Mouse (Mus musculus) thymus, postnatal 4 days (tissue): ENCODE results near the gene Celf2.

Source experiments
- DNase-seq: peaks from one replicate; pipeline ENCODE4 v3.0.0; 2021

Celf2 gene

DNA sequence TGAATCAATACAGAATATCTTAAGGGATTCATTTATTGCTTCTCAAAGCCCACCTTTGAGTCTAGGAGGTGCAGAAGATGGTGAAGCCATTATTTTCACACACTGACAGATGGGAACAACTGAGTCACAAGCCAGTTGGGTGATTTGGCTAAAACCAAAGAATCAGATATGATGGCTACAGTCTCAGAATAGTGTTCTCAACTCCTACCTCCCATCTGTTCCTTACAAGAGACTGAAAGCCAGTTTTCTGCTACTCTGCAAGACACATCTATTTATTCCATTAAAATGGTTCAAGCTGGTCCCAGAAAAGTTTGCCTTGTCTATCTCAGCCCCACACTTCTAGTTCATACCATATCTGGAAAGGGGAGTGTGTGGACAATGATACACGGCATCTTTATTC, 253.3 kb downstream of the Celf2 start:
- DNase-seq: no peak

GRCm38 (mm10) chr2:7255386-7255785, 254.0 kb downstream of the Celf2 start:
- DNase-seq: no peak

DNA sequence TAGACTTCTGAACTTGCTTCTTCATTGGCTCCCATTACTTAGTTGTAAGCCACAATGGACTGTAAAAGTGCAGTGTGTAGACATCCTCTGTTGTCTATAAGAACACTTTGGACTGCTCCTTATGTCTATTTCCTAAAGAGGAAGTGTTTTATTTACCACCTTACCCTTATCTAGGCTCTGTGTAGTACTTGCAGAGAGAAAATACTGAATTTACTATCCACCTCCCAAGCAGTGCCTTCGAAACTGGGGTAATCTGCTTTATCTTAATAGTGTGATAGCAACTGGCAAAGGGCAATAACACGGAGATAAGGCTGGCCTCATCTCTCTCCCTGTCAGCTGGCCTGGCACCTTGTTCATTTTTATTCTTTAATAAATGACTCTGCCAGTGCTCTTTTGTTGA, 259.0 kb downstream of the Celf2 start:
- no peak for DNase-seq

- no peak for DNase-seq
Observed at GRCm38 (mm10) chr2:7249002-7249401, 260.4 kb downstream of the Celf2 start.

DNA sequence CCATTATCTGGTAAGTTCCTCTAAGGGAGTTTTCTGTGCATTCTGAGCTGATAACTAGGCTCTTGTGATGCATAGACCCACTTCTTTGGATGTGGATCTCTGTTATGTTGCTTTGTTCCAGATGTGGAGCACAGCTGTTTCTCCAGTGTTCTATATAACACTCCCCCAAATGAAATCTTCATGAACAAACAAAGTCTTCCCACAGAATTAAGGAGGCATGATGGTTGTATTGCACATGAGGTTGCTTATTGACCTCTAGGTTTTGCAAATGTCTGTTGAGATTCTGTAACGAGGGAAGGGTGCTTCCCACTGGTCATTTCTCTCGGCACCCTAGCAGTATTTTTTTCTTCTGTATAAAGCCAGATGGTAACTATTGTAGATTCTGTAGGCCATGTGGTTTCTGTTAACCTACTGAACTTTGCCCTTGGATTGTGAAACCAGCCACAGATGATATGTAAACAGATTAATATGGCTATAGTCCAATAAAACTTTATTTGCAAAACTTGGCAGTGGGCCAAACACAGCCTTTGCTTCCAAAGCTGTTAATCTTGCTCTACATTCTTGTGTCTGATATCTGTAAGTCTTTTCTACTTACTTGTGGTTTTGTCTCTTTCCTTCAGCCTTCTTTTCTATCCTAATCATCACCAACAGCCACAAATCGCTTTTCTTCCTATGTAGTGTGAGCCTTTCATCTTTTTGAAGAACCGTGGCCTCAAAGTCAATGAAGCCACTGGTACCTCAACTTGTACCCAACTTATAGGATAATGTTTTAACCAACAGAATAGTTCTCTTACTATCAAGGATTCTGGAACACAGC, 263.2 kb downstream of the Celf2 start:
- DNase-seq: no peak

- DNase-seq: no peak
Observed at GRCm38 (mm10) chr2:7242139-7242538, 267.2 kb downstream of the Celf2 start.

- DNase-seq: no peak
Observed at GRCm38 (mm10) chr2:7241523-7241941, 267.8 kb downstream of the Celf2 start.

DNA sequence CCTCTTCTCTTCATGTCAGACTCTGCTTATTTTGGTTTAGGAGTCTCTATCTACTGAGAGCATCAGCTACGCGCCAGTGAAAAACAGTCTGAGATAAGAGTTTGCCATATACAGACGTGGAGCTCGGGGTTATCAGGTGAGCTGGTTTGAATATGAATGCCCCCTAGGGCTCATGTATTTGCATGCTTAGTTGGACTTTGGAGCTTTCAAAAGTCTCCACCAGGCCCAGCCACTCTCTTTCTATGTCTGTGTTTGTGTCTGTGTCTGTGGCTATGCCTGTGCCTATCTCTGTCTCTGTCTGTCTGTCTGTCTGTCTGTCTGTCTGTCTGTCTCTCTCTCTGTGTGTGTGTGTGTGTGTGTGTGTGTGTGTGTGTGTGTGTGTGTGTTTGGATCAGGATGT, 272.1 kb downstream of the Celf2 start:
- no peak for DNase-seq

DNA sequence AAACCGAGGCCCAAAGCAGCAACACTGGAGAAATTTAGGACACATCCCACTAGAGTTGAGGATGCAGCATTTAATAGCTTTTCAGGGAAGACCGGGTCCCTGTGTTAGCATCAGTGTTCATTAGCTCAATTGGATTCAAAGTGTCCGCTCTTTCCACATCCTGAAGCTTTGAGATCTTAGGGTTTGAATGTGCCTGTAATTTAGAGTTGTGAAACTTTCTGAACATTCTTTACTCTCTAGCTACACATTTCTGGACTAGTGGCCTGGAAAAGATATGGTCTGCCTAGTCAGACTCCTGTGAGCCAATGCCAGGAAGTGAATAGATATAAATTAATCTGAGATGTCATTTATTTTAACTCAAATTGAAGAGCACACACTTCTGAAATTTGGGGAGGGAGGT, 272.9 kb downstream of the Celf2 start:
- no peak for DNase-seq

- DNase-seq: no peak
Observed at GRCm38 (mm10) chr2:7235059-7235741, 274.2 kb downstream of the Celf2 start.

DNA sequence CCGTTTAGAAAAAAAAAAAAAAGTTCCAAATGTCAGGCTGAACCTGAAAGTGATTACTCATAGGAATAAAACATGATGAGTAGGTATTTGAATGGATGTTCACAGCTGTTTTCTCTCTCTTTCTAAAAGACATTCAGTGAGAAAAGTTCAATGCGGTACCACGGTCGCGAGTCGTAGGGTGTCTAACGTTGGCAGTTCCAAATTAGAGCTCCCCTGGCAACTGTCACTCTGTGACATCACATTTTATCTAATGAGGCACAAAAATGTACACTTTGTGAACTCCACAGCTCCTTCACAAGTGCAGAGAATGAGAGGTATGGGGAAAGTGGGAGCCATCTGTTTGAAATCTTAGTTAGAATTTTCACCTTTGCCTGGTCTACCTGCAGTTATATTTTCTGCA, 274.8 kb downstream of the Celf2 start:
- DNase-seq: no peak

DNA sequence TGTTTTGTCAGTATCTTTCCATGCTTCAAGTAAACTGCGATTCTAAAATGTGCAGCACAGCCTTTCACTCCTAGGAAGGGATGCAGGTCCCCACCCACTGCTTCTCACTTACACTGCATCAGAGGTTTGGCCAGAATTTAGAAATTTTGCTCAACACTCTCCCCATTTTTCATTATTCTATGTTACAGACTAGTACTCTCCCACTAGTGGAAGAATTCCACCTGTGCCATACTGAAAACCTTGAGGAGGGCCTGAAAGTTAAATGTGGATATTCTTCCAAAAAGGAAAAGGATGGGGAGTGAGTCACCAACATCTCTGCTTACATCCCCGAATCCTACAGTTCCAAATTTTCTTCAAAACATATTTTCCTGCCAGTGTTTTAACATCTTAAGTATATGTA, 276.0 kb downstream of the Celf2 start:
- DNase-seq: no peak

GRCm38 (mm10) chr2:7226785-7227184, 282.6 kb downstream of the Celf2 start:
- DNase-seq: no peak

- no peak for DNase-seq
Observed at GRCm38 (mm10) chr2:7224346-7225071, 284.9 kb downstream of the Celf2 start.

DNA sequence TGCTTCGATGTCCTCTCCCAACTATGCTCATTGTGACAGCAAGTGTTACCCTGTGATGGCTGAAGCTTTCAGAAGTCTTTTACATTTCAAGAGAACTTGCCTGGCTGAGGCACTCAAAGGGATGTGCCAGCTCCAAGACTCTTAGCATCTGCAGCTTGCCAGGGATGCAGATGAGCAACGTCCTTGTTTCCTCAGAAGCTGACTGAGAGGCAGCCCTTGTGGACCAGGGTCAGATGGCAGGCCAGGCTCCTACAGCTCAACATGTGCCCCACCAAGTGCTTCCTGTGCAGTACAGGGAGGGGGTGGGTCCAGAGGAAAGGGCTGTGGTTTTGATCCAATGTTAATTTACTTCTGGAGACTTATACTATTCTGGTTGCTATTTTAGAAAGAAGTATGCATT, 285.8 kb downstream of the Celf2 start:
- DNase-seq: no peak

- no peak for DNase-seq
Observed at GRCm38 (mm10) chr2:7222886-7223285, 286.5 kb downstream of the Celf2 start.

GRCm38 (mm10) chr2:7221856-7222255, 287.5 kb downstream of the Celf2 start:
- no peak for DNase-seq

DNA sequence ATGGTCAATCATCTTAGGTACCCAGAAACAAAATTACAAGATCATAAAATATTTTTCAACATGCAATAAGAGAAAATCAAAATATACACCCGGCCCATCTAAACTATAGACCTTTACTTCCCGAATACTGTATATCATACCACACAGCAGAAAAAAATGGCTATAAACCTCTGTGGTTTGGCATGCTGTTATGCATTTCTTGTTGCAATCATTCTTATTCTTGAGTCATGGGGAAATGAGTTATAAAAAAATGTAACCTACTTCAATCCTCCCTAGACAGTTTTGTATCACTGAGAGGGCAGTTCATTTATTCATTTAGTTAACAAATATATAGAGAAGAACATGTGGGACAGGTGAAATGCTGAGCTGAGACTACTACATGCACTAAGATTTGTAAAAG, 291.3 kb downstream of the Celf2 start:
- DNase-seq: no peak

DNA sequence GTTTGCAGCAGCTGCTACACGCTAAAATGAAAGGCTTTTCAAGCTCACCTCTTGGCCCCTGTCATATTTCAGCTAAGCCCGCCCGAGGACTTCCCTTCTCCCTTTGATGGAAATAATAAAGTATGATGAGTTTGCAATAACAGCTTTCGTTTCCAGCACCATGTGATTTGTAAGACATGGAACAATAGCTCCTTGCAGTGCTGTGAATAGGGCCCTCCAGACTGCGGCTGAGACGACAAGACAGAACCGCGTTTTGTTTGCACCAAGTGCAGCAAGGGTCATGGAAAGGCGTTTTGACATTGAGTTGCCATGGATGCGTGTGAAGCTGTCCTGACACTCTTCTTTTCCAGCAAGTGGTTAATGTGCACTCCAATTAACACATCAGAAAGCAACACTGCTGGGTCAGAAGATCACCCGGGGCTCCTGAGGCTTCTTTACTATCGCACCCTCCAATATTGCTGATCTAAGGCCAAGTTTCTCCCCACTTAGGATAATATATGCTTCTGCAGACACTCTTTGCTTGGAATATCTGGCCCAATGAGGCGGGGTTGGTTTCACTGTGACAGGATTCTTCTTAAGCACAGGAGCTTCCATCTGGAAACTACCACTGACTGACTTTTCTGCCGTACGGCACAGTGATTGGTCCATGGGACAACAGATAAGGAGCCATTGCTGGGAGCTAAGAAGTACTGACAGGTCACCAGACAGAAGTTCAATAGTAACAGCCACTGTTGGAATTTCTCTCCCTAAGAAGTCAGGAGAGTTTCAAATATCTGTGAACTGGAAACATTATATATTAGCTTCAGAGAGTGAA, 301.5 kb downstream of the Celf2 start:
- DNase-seq: no peak

DNA sequence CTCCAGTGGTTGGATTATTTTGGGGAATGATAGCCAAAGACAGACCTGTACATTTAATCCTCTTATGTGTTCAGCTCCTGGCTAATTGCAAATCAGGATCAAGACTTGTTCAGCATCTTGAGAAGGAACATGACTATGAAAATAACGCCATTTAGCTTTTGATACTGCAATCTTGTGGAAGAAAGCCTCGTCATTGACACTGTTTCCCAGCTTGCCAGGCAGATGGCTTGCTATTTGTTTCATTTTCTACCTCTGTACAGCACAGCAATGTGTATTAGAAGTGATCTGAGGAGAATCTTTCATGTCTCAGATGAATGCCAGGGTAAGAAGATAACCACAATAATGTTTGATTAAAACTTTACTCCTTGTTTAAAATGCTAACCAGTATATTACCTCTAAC, 315.9 kb downstream of the Celf2 start:
- no peak for DNase-seq

DNA sequence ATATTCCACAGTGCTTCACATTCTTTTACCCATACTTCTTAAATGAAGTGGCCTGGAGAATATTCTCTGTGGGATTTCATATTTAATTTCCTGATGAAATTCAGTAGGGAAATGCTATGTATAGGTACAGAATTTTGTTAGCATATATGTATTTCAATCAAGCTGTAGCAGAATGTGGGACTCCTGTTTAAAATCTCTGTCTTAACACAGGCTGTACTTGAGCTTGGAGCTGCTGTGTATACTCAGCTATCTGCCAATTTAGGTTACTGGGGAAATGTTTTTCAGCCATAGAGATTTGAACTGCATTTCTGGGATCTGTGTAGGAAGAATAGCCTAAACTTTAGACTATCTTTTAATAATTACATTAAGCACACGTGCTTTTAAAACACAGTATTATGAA, 330.2 kb downstream of the Celf2 start:
- no peak for DNase-seq

GRCm38 (mm10) chr2:7173271-7174064, 335.9 kb downstream of the Celf2 start:
- no peak for DNase-seq
